Mouse (Mus musculus) megakaryocyte, embryonic 14.5 days (primary cell): ENCODE measurements around the gene St5. TPM values are rescaled to one million over a fixed set of nuclear protein-coding genes. Genes with fewer than 3 reads are reported as not detected.

Experiments
- H3K27me3 ChIP-seq: replicated peaks from 2 replicates; pipeline ENCODE3; 2012; ENCODE audit warnings: inconsistent platforms
- H3K36me3 ChIP-seq: replicated peaks from 2 replicates; pipeline ENCODE3; 2012; ENCODE audit warnings: low read length, inconsistent platforms, mixed read lengths
- H3K4me1 ChIP-seq: 2 replicates; pipeline ENCODE4 v1.6.1; 2012; ENCODE audit warnings: inconsistent platforms
- H3K4me3 ChIP-seq: replicated peaks from 2 replicates; pipeline ENCODE3; 2012; ENCODE audit warnings: moderate library complexity, mild to moderate bottlenecking, inconsistent platforms
- H3K9me3 ChIP-seq: 2 replicates; pipeline ENCODE4 v1.6.1; 2012; ENCODE audit warnings: inconsistent platforms
- FLI1 ChIP-seq: IDR thresholded peaks from 2 replicates; pipeline ENCODE4 v1.6.1; 2012; ENCODE audit warnings: low read length, inconsistent platforms, mixed read lengths
- GATA1 ChIP-seq: IDR thresholded peaks from 3 replicates; pipeline ENCODE4 v1.6.1; 2012; ENCODE audit warnings: mixed read lengths, low read length, inconsistent platforms, borderline replicate concordance
- polyA plus RNA-seq: library from polyadenylated mRNA; stranded (reverse); fragments of >175 nt; gene quantifications from 2 replicates; pipeline ENCODE4 v1.2.3, GENCODE M21; 2012; ENCODE audit warnings: low replicate concordance; ENCODE audit not compliant: insufficient read depth

Gene St5
- 1.1 and 2.0 TPM in 2 replicates for polyA plus RNA-seq

DNA sequence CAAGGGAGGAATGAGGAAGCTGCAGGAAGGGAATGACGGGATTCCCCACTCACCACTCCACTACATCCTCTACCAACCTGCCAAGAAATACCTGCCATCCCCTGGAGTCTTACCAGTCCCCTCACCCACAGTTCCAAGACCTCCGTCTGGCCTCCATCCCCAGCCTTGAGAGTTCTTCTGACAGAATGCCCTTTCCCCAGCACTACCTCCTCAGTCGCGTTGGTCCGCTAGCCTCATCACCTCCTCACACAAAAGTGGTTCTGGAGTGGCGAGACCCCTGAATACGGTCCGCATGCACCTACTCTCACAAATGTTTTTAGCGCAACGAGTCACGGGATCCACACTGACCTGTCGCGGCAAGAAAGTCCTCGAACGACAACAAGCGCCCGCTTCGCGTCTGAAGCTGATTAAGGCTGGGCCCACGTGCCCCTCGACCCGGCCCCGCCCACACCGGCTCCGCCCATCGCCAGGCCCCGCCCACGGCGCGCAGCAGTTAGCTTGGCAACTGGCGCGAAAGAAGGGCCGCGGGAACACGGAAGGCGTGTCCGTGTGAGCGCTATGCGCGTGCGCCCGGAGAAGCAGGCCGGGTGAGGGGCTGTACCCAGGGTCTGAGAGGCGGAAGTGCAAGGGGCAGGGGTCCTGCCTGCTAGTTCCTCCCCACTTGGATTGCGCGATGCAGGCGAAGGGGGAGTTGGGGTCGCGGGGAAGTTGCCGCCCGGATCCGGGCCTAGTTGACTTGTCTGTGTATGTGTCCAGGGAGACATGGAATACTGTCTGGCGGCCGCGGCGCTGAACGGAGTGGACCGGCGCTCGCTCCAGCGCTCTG, at the start of gene St5, which contains the start of gene Akip1:
Gene St5 (minus strand): TSS at position 416 of the 826 bp plus-strand sequence.
Gene Akip1 (plus strand): TSS at position 501 of the 826 bp plus-strand sequence.
- peak within 1 kb of the TSS; percentile 99 for H3K4me3 ChIP-seq
- no peaks in the 10 kb centered on the region for H3K9me3 ChIP-seq
- peaks cover 68% of the 10 kb centered on the region for H3K4me1 ChIP-seq
- peaks cover 19% of the 10 kb centered on the region for H3K36me3 ChIP-seq
- TF ChIP-seq GATA1 = no peak
- no peak for TF ChIP-seq FLI1
- H3K27me3 ChIP-seq = no peaks in the 10 kb centered on the region

DNA sequence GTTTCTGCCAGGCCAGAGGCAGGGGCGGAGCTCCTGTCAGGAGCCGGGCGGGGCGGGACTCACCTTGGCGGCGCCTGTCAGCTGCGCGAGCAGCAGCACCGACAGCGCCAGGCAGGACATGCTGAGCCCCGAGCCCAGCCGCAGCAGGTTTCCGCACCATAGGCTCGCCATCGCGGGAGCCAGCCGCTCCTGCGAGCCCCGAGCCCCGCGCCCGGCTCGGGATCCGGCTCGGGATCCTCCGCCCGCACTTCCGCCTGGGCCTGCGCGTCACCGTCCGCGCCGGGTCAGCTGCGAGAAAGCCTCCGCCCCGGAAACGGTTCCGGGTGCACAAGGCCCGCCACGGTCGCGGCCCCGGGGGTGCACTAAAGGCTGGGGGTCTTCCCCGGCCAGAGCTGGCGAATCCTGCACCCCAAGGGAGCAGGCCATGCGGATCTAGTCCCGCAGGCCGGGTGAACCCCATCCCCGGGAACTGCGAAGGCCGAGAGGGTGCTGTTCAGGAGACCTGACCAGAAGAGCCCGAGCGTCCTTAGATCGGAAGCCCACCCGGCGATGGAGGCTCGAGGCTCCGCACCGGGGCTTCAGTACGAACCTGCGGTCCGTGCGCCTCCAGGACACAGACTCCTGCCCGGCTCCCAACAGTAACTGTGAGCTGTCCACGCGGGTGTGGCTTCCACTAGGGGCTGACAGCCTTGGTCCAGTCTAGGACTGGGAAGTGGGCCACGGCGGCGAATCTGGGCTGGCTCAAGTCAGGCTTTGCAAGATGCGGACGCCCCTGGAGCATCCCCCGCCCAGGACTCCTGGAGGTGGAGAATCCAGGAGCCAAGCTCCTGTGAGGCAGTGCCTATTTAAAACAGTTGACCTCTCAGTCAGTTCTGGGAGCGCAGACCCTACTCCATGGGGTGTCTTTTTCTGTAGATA, 48.9 kb upstream of the St5 start, which contains the start of gene Tmem9b:
Gene Tmem9b (minus strand): TSS at position 868 of the 918 bp plus-strand sequence.
- Histone ChIP-seq H3K9me3 (peaks cover 5% of the 10 kb centered on the region; the same call in 1 of the 2 replicates), H3K4me3 (peak within 1 kb of the TSS; percentile 96), H3K36me3 (peaks cover 34% of the 10 kb centered on the region), H3K27me3 (no peaks in the 10 kb centered on the region), H3K4me1 (peaks cover 49% of the 10 kb centered on the region)
- TF ChIP-seq GATA1 (no peak), FLI1 (no peak)

DNA sequence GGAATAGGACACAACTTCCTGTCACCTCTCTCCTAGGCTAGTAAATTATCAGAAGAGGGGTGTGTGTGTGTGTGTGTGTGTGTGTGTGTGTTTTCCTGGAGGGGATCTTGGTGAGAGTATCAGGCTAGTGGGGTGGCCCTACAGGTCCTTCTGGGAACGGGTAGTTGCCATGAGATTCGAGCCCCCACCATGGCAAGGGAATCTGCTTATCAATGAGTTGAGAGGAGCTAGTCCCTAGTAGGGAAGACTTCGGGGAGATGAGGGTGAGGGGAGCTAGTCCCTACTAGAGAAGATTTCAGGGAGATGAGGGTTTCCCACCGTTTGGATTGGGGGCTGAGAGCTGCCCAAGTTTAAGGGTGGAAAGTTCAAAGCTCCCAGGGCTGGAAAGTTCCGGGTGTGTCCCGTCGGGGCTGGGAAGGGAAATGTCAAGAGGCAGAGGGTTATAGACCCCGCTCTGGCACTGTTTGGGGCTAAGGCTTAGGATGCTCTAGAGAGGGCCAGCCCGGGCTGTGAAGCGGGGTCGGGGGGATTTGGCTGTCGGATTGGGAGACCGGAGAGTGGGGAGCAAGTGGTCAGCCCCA, 48.1 kb upstream of the St5 start:
- peaks cover 5% of the 10 kb centered on the region; the same call in 1 of the 2 replicates for H3K9me3 ChIP-seq
- H3K27me3 ChIP-seq = no peaks in the 10 kb centered on the region
- no peak for TF ChIP-seq GATA1
- peaks cover 42% of the 10 kb centered on the region for H3K36me3 ChIP-seq
- H3K4me3 ChIP-seq = peak overlapping the region; percentile 96
- peaks cover 55% of the 10 kb centered on the region for H3K4me1 ChIP-seq

DNA sequence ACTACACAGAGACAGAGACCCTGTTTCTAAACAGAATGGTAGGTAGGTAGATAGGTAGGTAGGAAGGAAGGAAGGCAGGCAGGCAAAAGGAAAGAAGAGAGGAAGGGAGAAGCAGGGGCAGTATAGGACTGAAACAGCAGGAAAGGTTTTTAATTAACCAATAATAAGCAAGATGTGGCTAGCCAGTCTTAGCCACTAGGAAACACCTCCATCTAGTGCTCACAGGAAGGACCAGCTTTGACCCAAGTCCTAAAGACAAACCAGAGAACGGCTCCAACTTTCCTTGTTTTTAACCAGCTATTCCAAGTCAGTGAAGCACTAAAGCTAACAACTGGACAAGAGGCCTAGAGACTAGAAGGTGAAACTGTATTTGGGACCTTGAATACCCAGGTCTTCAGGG, 44.3 kb upstream of the St5 start:
- H3K9me3 ChIP-seq = no peaks in the 10 kb centered on the region
- H3K27me3 ChIP-seq = no peaks in the 10 kb centered on the region
- peaks cover 73% of the 10 kb centered on the region for H3K36me3 ChIP-seq
- H3K4me1 ChIP-seq = peaks cover 45% of the 10 kb centered on the region
- TF ChIP-seq FLI1 (no peak), GATA1 (no peak)
- H3K4me3 ChIP-seq = no peak overlapping the region

DNA sequence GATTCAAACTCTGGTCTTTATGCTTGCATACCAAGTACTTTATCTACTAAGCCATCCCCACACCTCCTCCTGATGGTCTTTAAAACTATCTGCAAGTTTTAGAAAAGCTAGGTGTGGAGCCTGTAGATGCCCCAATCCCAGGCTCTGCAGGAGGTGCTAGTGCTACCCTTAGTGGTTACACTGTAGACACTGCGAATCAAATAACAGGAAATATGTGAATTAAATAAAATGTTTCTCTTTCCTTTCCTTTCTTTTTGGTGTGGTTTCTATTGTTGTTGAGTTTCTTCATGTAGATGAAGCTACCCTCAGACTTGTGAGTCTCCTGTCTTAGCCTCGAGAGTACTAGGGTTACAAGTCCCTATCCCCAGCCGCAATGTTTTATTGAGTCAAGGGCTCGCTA, 38.3 kb upstream of the St5 start:
- 0 out of 2 replicates have a peak, but pooled peaks cover 6% of the 10 kb centered on the region for H3K4me1 ChIP-seq
- no peak overlapping the region for H3K4me3 ChIP-seq
- no peaks in the 10 kb centered on the region for H3K9me3 ChIP-seq
- H3K27me3 ChIP-seq = no peaks in the 10 kb centered on the region
- peaks cover 99% of the 10 kb centered on the region for H3K36me3 ChIP-seq
- TF ChIP-seq FLI1 (no peak), GATA1 (no peak)

DNA sequence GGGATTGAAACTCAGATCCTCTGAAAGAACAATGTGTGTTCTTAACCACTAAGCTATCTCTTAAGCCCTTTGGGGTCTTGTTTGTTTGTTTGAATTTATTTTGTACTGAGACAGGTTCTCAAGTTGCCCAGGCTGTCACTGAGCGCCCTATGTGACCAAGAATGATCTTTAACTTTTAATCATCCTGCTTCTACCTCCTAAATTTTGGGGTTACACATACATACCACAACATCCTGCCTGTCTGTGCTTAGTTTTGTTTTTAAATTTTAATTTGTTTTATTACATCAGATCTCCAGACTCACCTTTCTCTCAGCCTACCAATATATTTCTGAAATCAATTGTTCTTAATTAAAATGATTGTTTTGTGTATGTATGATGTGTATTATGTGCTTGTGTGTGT, 37.7 kb upstream of the St5 start:
- 0 out of 2 replicates have a peak, but pooled peaks cover 6% of the 10 kb centered on the region for H3K4me1 ChIP-seq
- TF ChIP-seq GATA1 = no peak
- TF ChIP-seq FLI1 = no peak
- H3K27me3 ChIP-seq = no peaks in the 10 kb centered on the region
- peaks cover 99% of the 10 kb centered on the region for H3K36me3 ChIP-seq
- no peaks in the 10 kb centered on the region for H3K9me3 ChIP-seq
- H3K4me3 ChIP-seq = no peak overlapping the region

DNA sequence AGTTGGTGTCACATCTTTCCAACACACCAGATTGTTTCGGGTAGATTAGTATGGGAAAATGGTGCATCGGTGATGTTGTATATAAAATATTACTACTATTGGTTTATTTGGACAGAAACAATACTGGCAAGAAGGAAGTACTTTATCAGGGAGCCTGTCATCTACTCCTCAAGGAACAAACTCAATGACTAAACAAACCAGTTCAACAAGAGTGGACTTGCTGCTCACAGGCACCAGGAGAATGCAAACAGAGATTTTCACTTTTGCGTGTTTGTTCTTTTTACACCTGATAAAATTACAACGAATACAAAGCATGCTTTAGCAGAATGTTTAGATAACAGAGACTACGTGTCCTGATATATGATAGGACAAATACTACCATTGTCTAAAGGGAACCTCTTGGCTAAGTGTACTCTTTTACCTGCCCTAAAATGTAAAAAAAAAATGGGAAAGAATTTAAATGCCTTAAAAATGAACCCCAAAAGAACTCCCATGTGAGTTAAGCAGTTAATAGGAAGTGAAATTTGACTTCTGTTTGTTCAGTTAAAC, 36.5 kb upstream of the St5 start:
- no peak overlapping the region for H3K4me3 ChIP-seq
- no peaks in the 10 kb centered on the region for H3K27me3 ChIP-seq
- 0 out of 2 replicates have a peak, but pooled peaks cover 3% of the 10 kb centered on the region for H3K4me1 ChIP-seq
- no peaks in the 10 kb centered on the region for H3K9me3 ChIP-seq
- peaks cover 100% of the 10 kb centered on the region for H3K36me3 ChIP-seq
- TF ChIP-seq GATA1 (no peak), FLI1 (no peak)

DNA sequence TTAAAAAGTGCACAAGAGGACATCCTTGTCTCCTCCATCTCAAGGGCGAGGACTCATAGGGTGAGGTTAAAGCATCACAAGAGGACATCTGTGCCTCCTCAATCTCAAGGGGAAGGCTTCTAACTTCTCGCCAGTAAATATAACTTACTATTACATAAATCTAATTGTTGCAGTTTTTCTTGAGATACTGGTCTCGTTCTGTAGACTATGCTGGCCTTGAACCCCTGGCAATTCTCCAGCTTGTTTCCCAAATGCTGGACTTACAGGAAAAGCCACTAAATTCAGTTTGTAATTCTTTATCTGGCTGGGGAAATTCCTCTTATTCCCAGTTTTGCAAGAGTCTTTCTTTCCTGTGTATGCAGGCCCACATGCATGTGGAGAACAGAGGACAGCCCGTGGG, 31.4 kb upstream of the St5 start:
- peaks cover 5% of the 10 kb centered on the region for H3K27me3 ChIP-seq
- no peaks in the 10 kb centered on the region for H3K4me1 ChIP-seq
- H3K36me3 ChIP-seq = peaks cover 55% of the 10 kb centered on the region
- no peak overlapping the region for H3K4me3 ChIP-seq
- no peaks in the 10 kb centered on the region for H3K9me3 ChIP-seq
- TF ChIP-seq GATA1 (no peak), FLI1 (no peak)

DNA sequence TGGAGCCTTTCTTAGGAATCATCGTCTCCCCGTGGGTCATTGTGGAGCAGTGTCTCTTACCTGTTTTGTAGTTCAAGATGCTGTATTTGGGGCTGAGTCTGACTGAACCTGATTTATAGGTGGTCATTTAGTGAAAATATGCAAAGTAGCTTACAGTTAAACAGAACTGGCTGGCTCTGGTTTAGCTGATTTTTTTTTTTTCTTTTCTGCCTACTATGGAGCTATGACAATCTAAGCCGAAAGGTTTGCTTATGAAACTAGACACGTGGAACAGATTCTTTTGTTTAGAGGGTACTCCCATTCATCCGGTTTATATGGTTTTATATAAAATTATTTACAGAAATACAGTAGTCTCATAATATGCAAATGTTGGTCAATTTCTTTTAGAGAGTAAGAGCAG, 28.2 kb upstream of the St5 start, which contains the start of gene Ascl3:
Gene Ascl3 (minus strand): TSS at position 101 of the 400 bp plus-strand sequence.
- TF ChIP-seq FLI1 = no peak
- no peak for TF ChIP-seq GATA1
- Histone ChIP-seq H3K4me3 (no peak within 1 kb of the TSS), H3K9me3 (no peaks in the 10 kb centered on the region), H3K27me3 (peaks cover 19% of the 10 kb centered on the region), H3K36me3 (peaks cover 23% of the 10 kb centered on the region), H3K4me1 (no peaks in the 10 kb centered on the region)
